Mouse (Mus musculus): ENCODE results near the gene Capn5. TPM values are rescaled to one million over a fixed set of nuclear protein-coding genes. Genes with fewer than 3 reads are reported as not detected.

Gene Capn5
- polyA plus RNA-seq, 1 experiment from 2014 or later: 12.7 TPM

GRCm38 (mm10) chr7:98119179-98119960, 58.7 kb downstream of the Capn5 start, which contains the start of gene Myo7a:
Gene Myo7a (minus strand): TSS chr7:98119524.
- H3K9ac ChIP-seq: 0 out of 2 replicates have a peak within 1 kb of the TSS, but pooled peaks have one; percentile 2
- peak within 1 kb of the TSS; percentile 12; the same call in 1 of the 2 replicates for H3K4me3 ChIP-seq
- ATAC-seq (ENCODE audit: low FRiP score): no peak
- peaks cover 8% of the 10 kb centered on the region for H3K4me1 ChIP-seq
- H3K27me3 ChIP-seq: peaks cover 12% of the 10 kb centered on the region; the same call in 1 of the 2 replicates
- peak within 1 kb of the TSS; percentile 49 for H3K4me2 ChIP-seq (replicated peaks)
- no peak within 1 kb of the TSS for H3K27ac ChIP-seq
- no peaks in the 10 kb centered on the region for H3K36me3 ChIP-seq
- WGBS: 34% methylated on average over 9 of the region's 9 CpGs
- no peaks in the 10 kb centered on the region for H3K9me3 ChIP-seq (replicated peaks)

GRCm38 (mm10) chr7:98117012-98117660, 60.9 kb downstream of the Capn5 start:
- 67% methylated on average over 11 of the region's 11 CpGs for WGBS
- no peak for ATAC-seq (ENCODE audit: low FRiP score)
- H3K27me3 ChIP-seq: peaks cover 19% of the 10 kb centered on the region
- H3K9ac ChIP-seq: no peak overlapping the region
- H3K9me3 ChIP-seq (replicated peaks): no peaks in the 10 kb centered on the region
- H3K4me1 ChIP-seq: peaks cover 8% of the 10 kb centered on the region
- H3K27ac ChIP-seq: no peak overlapping the region
- H3K4me2 ChIP-seq (replicated peaks): no peak overlapping the region
- no peak overlapping the region for H3K4me3 ChIP-seq
- no peaks in the 10 kb centered on the region for H3K36me3 ChIP-seq

DNA sequence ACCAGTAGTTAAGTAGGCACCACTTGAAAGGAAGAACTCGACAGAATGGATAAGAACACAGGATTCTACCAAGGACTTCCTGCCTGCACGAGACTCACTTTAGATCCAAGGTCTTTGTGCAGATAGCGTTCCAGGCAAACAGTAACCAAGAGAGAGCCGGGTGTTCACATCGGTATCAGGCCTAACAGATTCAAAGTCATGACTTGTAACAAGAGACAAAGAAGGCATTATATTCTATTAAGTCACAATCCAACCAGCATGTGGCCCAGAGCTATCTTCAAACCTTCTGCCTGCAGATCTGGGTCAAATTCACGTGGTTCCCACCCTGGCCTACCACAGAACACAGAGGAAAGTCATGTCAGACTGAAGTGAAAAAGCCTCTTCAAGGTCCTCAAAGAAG, 63.4 kb downstream of the Capn5 start:
- H3K9ac ChIP-seq: no peak overlapping the region
- no peaks in the 10 kb centered on the region for H3K9me3 ChIP-seq (replicated peaks)
- H3K4me3 ChIP-seq: no peak overlapping the region
- no peaks in the 10 kb centered on the region for H3K36me3 ChIP-seq
- WGBS: 72% methylated on average over 6 of the region's 6 CpGs
- peaks cover 14% of the 10 kb centered on the region for H3K4me1 ChIP-seq
- H3K27me3 ChIP-seq: peaks cover 26% of the 10 kb centered on the region
- no peak overlapping the region for H3K4me2 ChIP-seq (replicated peaks)
- no peak for ATAC-seq (ENCODE audit: low FRiP score)
- H3K27ac ChIP-seq: no peak overlapping the region

- Histone ChIP-seq H3K4me3 (peak overlapping the region; percentile 18), H3K4me2 (replicated peaks) (peak overlapping the region; percentile 41), H3K9me3 (replicated peaks) (no peaks in the 10 kb centered on the region), H3K27ac (no peak overlapping the region), H3K27me3 (peaks cover 30% of the 10 kb centered on the region), H3K9ac (0 out of 2 replicates have a peak overlapping the region, but pooled peaks have one; percentile 28), H3K36me3 (no peaks in the 10 kb centered on the region), H3K4me1 (peaks cover 11% of the 10 kb centered on the region)
- no peak for ATAC-seq (ENCODE audit: low FRiP score)
- 10% methylated on average over 25 of the region's 25 CpGs for WGBS
Observed at GRCm38 (mm10) chr7:98111233-98111632, 66.8 kb downstream of the Capn5 start.

- no peak for ATAC-seq (ENCODE audit: low FRiP score)
- no peak overlapping the region for H3K27ac ChIP-seq
- peaks cover 11% of the 10 kb centered on the region for H3K4me1 ChIP-seq
- H3K4me3 ChIP-seq: no peak overlapping the region
- 84% methylated on average over 4 of the region's 4 CpGs for WGBS
- H3K27me3 ChIP-seq: peaks cover 30% of the 10 kb centered on the region
- H3K4me2 ChIP-seq (replicated peaks): no peak overlapping the region
- H3K36me3 ChIP-seq: no peaks in the 10 kb centered on the region
- H3K9ac ChIP-seq: no peak overlapping the region
- H3K9me3 ChIP-seq (replicated peaks): no peaks in the 10 kb centered on the region
Observed at GRCm38 (mm10) chr7:98109771-98110170, 68.3 kb downstream of the Capn5 start.

GRCm38 (mm10) chr7:98108636-98109430, 69.2 kb downstream of the Capn5 start:
- 82% methylated on average over 16 of the region's 16 CpGs for WGBS
- ATAC-seq (ENCODE audit: low FRiP score): no peak
- H3K9ac ChIP-seq: no peak overlapping the region

DNA sequence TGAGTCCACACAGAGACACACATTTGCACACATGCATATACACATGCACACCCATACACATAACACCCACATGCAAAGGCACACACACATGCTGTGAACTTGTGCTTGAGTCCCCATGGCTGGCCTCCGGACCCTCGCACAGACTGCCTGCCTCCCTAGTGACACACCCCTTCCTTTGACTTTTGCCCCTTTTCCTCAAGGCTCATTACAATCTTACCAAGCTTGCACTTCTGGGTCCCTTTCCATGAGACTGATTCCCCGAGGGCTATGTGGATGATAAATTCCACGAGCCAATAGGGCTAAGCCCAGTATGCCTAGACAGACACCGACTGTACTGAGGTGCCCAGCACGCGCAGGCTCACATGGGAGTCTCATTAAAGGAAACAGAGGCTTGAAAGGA, 71.8 kb downstream of the Capn5 start:
- WGBS: 89% methylated on average over 7 of the region's 7 CpGs
- ATAC-seq (ENCODE audit: low FRiP score): no peak
- peaks cover 14% of the 10 kb centered on the region for H3K27me3 ChIP-seq

More at GRCm38 (mm10) chr7:98108636-98109430, 69.2 kb downstream of the Capn5 start:
- Histone ChIP-seq H3K27me3 (peaks cover 30% of the 10 kb centered on the region), H3K9me3 (replicated peaks) (no peaks in the 10 kb centered on the region), H3K27ac (no peak overlapping the region), H3K4me3 (no peak overlapping the region), H3K36me3 (no peaks in the 10 kb centered on the region), H3K4me1 (peaks cover 11% of the 10 kb centered on the region), H3K4me2 (replicated peaks) (no peak overlapping the region)

GRCm38 (mm10) chr7:98104481-98105435, 73.3 kb downstream of the Capn5 start:
- Histone ChIP-seq H3K4me1 (peaks cover 13% of the 10 kb centered on the region), H3K27ac (no peak overlapping the region), H3K4me3 (no peak overlapping the region), H3K9ac (no peak overlapping the region; the same call in 1 of the 2 replicates), H3K4me2 (replicated peaks) (no peak overlapping the region), H3K36me3 (no peaks in the 10 kb centered on the region), H3K27me3 (peaks cover 4% of the 10 kb centered on the region; the same call in 1 of the 2 replicates), H3K9me3 (replicated peaks) (no peaks in the 10 kb centered on the region)
- no peak for ATAC-seq (ENCODE audit: low FRiP score)
- WGBS: 65% methylated on average over 16 of the region's 16 CpGs

More for the DNA sequence above, 71.8 kb downstream of the Capn5 start:
- H3K4me2 ChIP-seq (replicated peaks): no peak overlapping the region
- H3K36me3 ChIP-seq: no peaks in the 10 kb centered on the region
- peaks cover 19% of the 10 kb centered on the region for H3K4me1 ChIP-seq
- no peak overlapping the region for H3K27ac ChIP-seq
- no peak overlapping the region for H3K9ac ChIP-seq
- no peak overlapping the region for H3K4me3 ChIP-seq
- H3K9me3 ChIP-seq (replicated peaks): no peaks in the 10 kb centered on the region

- WGBS: 80% methylated on average over 5 of the region's 5 CpGs
- Histone ChIP-seq H3K9ac (no peak overlapping the region), H3K4me2 (replicated peaks) (no peak overlapping the region), H3K9me3 (replicated peaks) (no peaks in the 10 kb centered on the region), H3K27me3 (0 out of 2 replicates have a peak, but pooled peaks cover under 1% of the 10 kb centered on the region), H3K27ac (no peak overlapping the region), H3K4me3 (no peak overlapping the region), H3K4me1 (peaks cover 13% of the 10 kb centered on the region), H3K36me3 (no peaks in the 10 kb centered on the region)
- no peak for ATAC-seq (ENCODE audit: low FRiP score)
Observed at GRCm38 (mm10) chr7:98103942-98104292, 74.2 kb downstream of the Capn5 start.

DNA sequence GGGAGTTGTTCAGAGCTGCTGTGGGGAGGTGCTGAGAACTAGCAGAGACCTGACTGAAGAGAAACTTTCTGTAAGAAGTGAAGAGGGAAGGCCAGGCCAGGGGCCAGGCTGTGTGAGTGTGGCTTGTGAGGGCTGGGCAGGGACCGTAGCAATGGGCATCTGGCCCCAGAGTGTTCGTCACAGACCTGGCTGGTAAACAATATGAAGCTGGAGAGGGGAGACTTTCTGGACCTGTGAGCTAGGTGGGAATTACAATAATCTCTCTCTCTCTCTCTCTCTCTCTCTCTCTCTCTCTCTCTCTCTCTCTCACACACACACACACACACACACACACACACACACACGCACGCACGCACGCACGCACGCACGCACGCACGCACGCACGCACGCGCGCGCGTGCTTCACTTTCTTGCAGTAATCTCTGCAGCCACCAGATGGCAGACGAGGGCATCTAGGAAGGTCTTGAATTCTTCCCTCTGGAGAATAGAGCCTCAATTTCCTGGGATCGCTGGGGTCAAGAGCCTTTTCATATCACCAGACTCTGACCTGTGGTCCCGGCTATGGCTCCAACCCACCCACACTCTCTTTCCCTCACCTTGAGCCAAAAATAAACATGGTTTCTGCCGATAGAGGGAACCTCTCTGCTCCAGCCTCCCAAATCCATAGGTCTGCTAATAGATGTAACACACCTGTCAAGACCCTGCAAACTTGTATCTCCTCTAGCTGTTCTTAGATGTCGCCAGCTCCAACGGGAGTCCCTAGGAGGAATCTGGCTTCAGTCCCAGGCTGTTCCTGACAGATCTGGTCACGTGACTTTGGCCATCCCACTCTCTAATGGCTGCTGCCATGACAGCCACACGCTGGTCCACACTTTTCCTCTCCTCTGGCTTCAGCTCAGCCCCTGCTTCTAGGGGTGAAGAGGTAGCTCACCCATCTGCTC, 74.8 kb downstream of the Capn5 start:
- Histone ChIP-seq H3K27ac (peak overlapping the region; percentile 55; the same call in 1 of the 2 replicates), H3K27me3 (no peaks in the 10 kb centered on the region)
- 15% methylated on average over 23 of the region's 26 CpGs for WGBS

More for the DNA sequence above, 74.8 kb downstream of the Capn5 start:
- Histone ChIP-seq H3K36me3 (no peaks in the 10 kb centered on the region), H3K9me3 (replicated peaks) (no peaks in the 10 kb centered on the region), H3K4me1 (peaks cover 13% of the 10 kb centered on the region), H3K9ac (no peak overlapping the region), H3K4me3 (peak overlapping the region; percentile 28), H3K4me2 (replicated peaks) (peak overlapping the region; percentile 53)
- peak; percentile 66 for ATAC-seq (ENCODE audit: low FRiP score)

Measured in hindbrain, embryonic 12.5 days (tissue).